Mouse (Mus musculus) CH12.LX (cell line): ENCODE results near the gene Dapk3. TPM values are rescaled to one million over a fixed set of nuclear protein-coding genes. Genes with fewer than 3 reads are reported as not detected.
A peak's percentile ranks its signal among the peaks of the same experiment; 100 is the strongest.

Experiments used
- DNase-seq: peaks from one replicate; pipeline ENCODE4 v3.0.0-alpha.2; 2013; ENCODE audit errors: extremely low read depth
- H3K27ac ChIP-seq: 2 replicates; pipeline ENCODE4 v1.5.1; 2012; ENCODE audit warnings: low read depth, mild to moderate bottlenecking, control low read depth, moderate library complexity; ENCODE audit not compliant: insufficient read depth
- H3K27me3 ChIP-seq: replicated peaks from 2 replicates; pipeline ENCODE3; 2012; ENCODE audit warnings: inconsistent platforms
- H3K36me3 ChIP-seq, 2 experiments: replicated peaks in 1 of 2; 2 replicates each; pipeline versions ENCODE3 to v1.6.1; 2012; ENCODE audit warnings: inconsistent platforms in 1 of 2, low read length in 1 of 2, mild to moderate bottlenecking in 1 of 2, mixed read lengths in 1 of 2, moderate library complexity in 1 of 2; ENCODE audit not compliant: control insufficient read depth in 1 of 2, insufficient read depth in 1 of 2
- H3K4me1 ChIP-seq, 2 experiments: 2 replicates each; pipeline ENCODE4 v1.6.1; 2012; ENCODE audit warnings: inconsistent platforms in 1 of 2, moderate library complexity in 1 of 2; ENCODE audit not compliant: insufficient read depth in 2 of 2, control insufficient read depth in 1 of 2
- H3K4me2 ChIP-seq: 2 replicates; pipeline ENCODE4 v1.6.1; 2012; ENCODE audit warnings: low read depth, mild to moderate bottlenecking, control low read depth; ENCODE audit not compliant: poor library complexity, insufficient read depth, severe bottlenecking
- H3K4me3 ChIP-seq, 3 experiments: fragments of 150-350 bp in 1 of 3; sonication (generic) in 1 of 3; replicated peaks in 1 of 3; 2 replicates each; pipeline versions ENCODE3 to v1.5.1; 2011 to 2012; ENCODE audit warnings: low read depth in 2 of 3, low read length in 2 of 3, mild to moderate bottlenecking in 2 of 3, moderate library complexity in 2 of 3, control low read depth in 1 of 3, improper control_type of control experiment in 1 of 3, inconsistent platforms in 1 of 3, mixed read lengths in 1 of 3; ENCODE audit not compliant: poor library complexity in 1 of 3
- H3K79me2 ChIP-seq: replicated peaks from 2 replicates; pipeline ENCODE4 v1.6.1; 2012; ENCODE audit warnings: mild to moderate bottlenecking, moderate library complexity; ENCODE audit not compliant: control insufficient read depth, poor library complexity, insufficient read depth, severe bottlenecking; ENCODE audit errors: extremely low read depth
- H3K9ac ChIP-seq: 2 replicates; pipeline ENCODE4 v1.6.1; 2012; ENCODE audit warnings: low read depth, mild to moderate bottlenecking, control low read depth, moderate library complexity; ENCODE audit not compliant: insufficient read depth
- H3K9me3 ChIP-seq: replicated peaks from 2 replicates; pipeline ENCODE3; 2012; ENCODE audit warnings: low read length, inconsistent platforms, mixed read lengths
- BHLHE40 ChIP-seq: IDR thresholded peaks from 2 replicates; pipeline ENCODE4 v1.6.1; 2011; ENCODE audit warnings: mild to moderate bottlenecking, low read depth, low read length, improper control_type of control experiment
- CHD1 ChIP-seq: IDR thresholded peaks from 2 replicates; pipeline ENCODE4 v1.6.1; 2012; ENCODE audit warnings: low read depth, low read length, improper control_type of control experiment, inconsistent platforms
- CHD2 ChIP-seq: IDR thresholded peaks from 2 replicates; pipeline ENCODE4 v1.6.1; 2011; ENCODE audit warnings: low read length, improper control_type of control experiment
- CTCF ChIP-seq, 2 experiments: IDR thresholded peaks in 1 of 2; conservative IDR thresholded peaks in 1 of 2; 2 replicates each; pipeline ENCODE4 v1.5.1; 2011 to 2012; ENCODE audit warnings: low read depth in 2 of 2, low read length in 2 of 2, improper control_type of control experiment in 1 of 2, inconsistent platforms in 1 of 2, mild to moderate bottlenecking in 1 of 2, moderate library complexity in 1 of 2
- E2F4 ChIP-seq: IDR thresholded peaks from 2 replicates; pipeline ENCODE4 v1.6.1; 2011; ENCODE audit warnings: low read depth, low read length, improper control_type of control experiment; ENCODE audit not compliant: insufficient replicate concordance
- ELF1 ChIP-seq: IDR thresholded peaks from 2 replicates; pipeline ENCODE4 v1.6.1; 2014; ENCODE audit warnings: low read depth, mild to moderate bottlenecking, inconsistent platforms, low read length, improper control_type of control experiment
- EP300 ChIP-seq: IDR thresholded peaks from 2 replicates; pipeline ENCODE4 v1.6.1; 2011; ENCODE audit warnings: low read length, improper control_type of control experiment
- GABPA ChIP-seq: IDR thresholded peaks from 2 replicates; pipeline ENCODE4 v1.6.1; 2012; ENCODE audit warnings: low read depth, low read length, improper control_type of control experiment, inconsistent platforms; ENCODE audit not compliant: insufficient replicate concordance
- HCFC1 ChIP-seq: IDR thresholded peaks from 2 replicates; pipeline ENCODE4 v1.6.1; 2012; ENCODE audit warnings: low read depth, mild to moderate bottlenecking, inconsistent platforms, low read length, improper control_type of control experiment
- IRF4 ChIP-seq: IDR thresholded peaks from 2 replicates; pipeline ENCODE4 v1.6.1; 2014; ENCODE audit warnings: low read depth, mild to moderate bottlenecking, inconsistent platforms, low read length, improper control_type of control experiment
- JUN ChIP-seq: IDR thresholded peaks from 2 replicates; pipeline ENCODE4 v1.6.1; 2011; ENCODE audit warnings: low read depth, mild to moderate bottlenecking, low read length, improper control_type of control experiment, moderate library complexity; ENCODE audit not compliant: insufficient read depth
- JUND ChIP-seq: conservative IDR thresholded peaks from 2 replicates; pipeline ENCODE4 v1.6.1; 2011; ENCODE audit warnings: low read depth, low read length, improper control_type of control experiment
- KAT2A ChIP-seq: IDR thresholded peaks from 2 replicates; pipeline ENCODE4 v1.6.1; 2012; ENCODE audit warnings: low read length, improper control_type of control experiment, inconsistent platforms; ENCODE audit not compliant: insufficient replicate concordance
- MAZ ChIP-seq: IDR thresholded peaks from 2 replicates; pipeline ENCODE4 v1.6.1; 2012; ENCODE audit warnings: low read depth, mild to moderate bottlenecking, inconsistent platforms, low read length, improper control_type of control experiment, moderate library complexity
- MEF2A ChIP-seq: IDR thresholded peaks from 2 replicates; pipeline ENCODE4 v1.6.1; 2014; ENCODE audit warnings: low read depth, mild to moderate bottlenecking, inconsistent platforms, low read length, improper control_type of control experiment, borderline replicate concordance
- MXI1 ChIP-seq: IDR thresholded peaks from 2 replicates; pipeline ENCODE4 v1.6.1; 2011; ENCODE audit warnings: mild to moderate bottlenecking, low read depth, low read length, improper control_type of control experiment
- MYC ChIP-seq: IDR thresholded peaks from 2 replicates; pipeline ENCODE4 v1.6.1; 2011; ENCODE audit warnings: low read depth, mild to moderate bottlenecking, improper control_type of control experiment, low read length
- NELFE ChIP-seq: IDR thresholded peaks from 2 replicates; pipeline ENCODE4 v1.6.1; 2011; ENCODE audit warnings: low read depth, low read length, improper control_type of control experiment
- PAX5 ChIP-seq: IDR thresholded peaks from 2 replicates; pipeline ENCODE4 v1.6.1; 2012; ENCODE audit warnings: low read length, inconsistent platforms, mixed read lengths
- POLR2A ChIP-seq: IDR thresholded peaks from 2 replicates; pipeline ENCODE4 v1.6.1; 2011; ENCODE audit warnings: low read depth, mild to moderate bottlenecking, improper control_type of control experiment, low read length
- POLR2AphosphoS2 ChIP-seq: IDR thresholded peaks from 2 replicates; pipeline ENCODE4 v1.6.1; 2011; ENCODE audit warnings: low read depth, low read length, improper control_type of control experiment
- RAD21 ChIP-seq: IDR thresholded peaks from 2 replicates; pipeline ENCODE4 v1.6.1; 2011; ENCODE audit warnings: low read depth, mild to moderate bottlenecking, low read length, improper control_type of control experiment, moderate library complexity
- RCOR1 ChIP-seq: conservative IDR thresholded peaks from 2 replicates; pipeline ENCODE4 v1.6.1; 2012; ENCODE audit warnings: low read depth, mild to moderate bottlenecking, inconsistent platforms, low read length, improper control_type of control experiment
- SIN3A ChIP-seq: IDR thresholded peaks from 2 replicates; pipeline ENCODE4 v1.6.1; 2012; ENCODE audit warnings: low read length, improper control_type of control experiment, inconsistent platforms
- TBP ChIP-seq: conservative IDR thresholded peaks from 2 replicates; pipeline ENCODE4 v1.6.1; 2011; ENCODE audit warnings: low read depth, low read length, improper control_type of control experiment
- TCF12 ChIP-seq: IDR thresholded peaks from 2 replicates; pipeline ENCODE4 v1.6.1; 2014; ENCODE audit warnings: low read depth, mild to moderate bottlenecking, inconsistent platforms, low read length, improper control_type of control experiment
- UBTF ChIP-seq: IDR thresholded peaks from 2 replicates; pipeline ENCODE4 v1.6.1; 2012; ENCODE audit warnings: low read depth, mild to moderate bottlenecking, inconsistent platforms, low read length, improper control_type of control experiment, moderate library complexity
- USF1 ChIP-seq: IDR thresholded peaks from 2 replicates; pipeline ENCODE4 v1.6.1; 2014; ENCODE audit warnings: low read depth, mild to moderate bottlenecking, inconsistent platforms, low read length, improper control_type of control experiment
- USF2 ChIP-seq: conservative IDR thresholded peaks from 2 replicates; pipeline ENCODE4 v1.6.1; 2011; ENCODE audit warnings: low read depth, low read length, improper control_type of control experiment
- ZC3H11A ChIP-seq: IDR thresholded peaks from 2 replicates; pipeline ENCODE4 v1.6.1; 2012; ENCODE audit warnings: low read depth, mild to moderate bottlenecking, inconsistent platforms, low read length, improper control_type of control experiment
- ZKSCAN1 ChIP-seq: IDR thresholded peaks from 2 replicates; pipeline ENCODE4 v1.6.1; 2012; ENCODE audit warnings: low read depth, inconsistent platforms, low read length, improper control_type of control experiment, borderline replicate concordance
- ZMIZ1 ChIP-seq: IDR thresholded peaks from 2 replicates; pipeline ENCODE4 v1.6.1; 2012; ENCODE audit warnings: low read depth, mild to moderate bottlenecking, inconsistent platforms, low read length, improper control_type of control experiment
- ZNF384 ChIP-seq: IDR thresholded peaks from 2 replicates; pipeline ENCODE4 v1.6.1; 2012; ENCODE audit warnings: low read depth, low read length, improper control_type of control experiment, inconsistent platforms
- dilution Hi-C: fragments of 300-500 bp; cut with MboI; formaldehyde crosslinking; loops from 2 replicates; pipeline ENCODE4 v1.14.3; 2020; ENCODE audit warnings: low sequenced_read_pairs; ENCODE audit not compliant: extremely low pct_unique_long_range_greater_than_20kb, extremely low pct_ligation_motif_present
- in situ Hi-C: fragments of 300-500 bp; cut with MboI; formaldehyde crosslinking; loops from 3 replicates; pipeline ENCODE4 v1.14.3; 2019; ENCODE audit warnings: low sequenced_read_pairs, low pct_ligation_motif_present, low pct_unique_long_range_greater_than_20kb, mixed read lengths
- polyA plus RNA-seq: library from polyadenylated mRNA; unstranded; fragments of >175 nt; gene quantifications from 2 replicates; pipeline ENCODE4 v1.2.1, GENCODE M21; 2012; ENCODE audit warnings: low read depth; ENCODE audit not compliant: insufficient read length
- total RNA-seq, 2 experiments: library from RNA; depleted of rRNA; stranded (reverse); fragments of 300-350 nt in 1 of 2; fragments of >200 nt in 1 of 2; gene quantifications; 2 replicates each; pipeline ENCODE4 v1.2.3; 2012 to 2014

Dapk3 gene
- total and polyA plus RNA-seq, 3 experiments = 25.4 to 46.2 (median 44.5) TPM

GRCm38 (mm10) chr10:81161602-81162317 lies 21.0 kb upstream of the Dapk3 start (continued):
- no peak for TF ChIP-seq KAT2A
- TF ChIP-seq PAX5 = no peak
- TF ChIP-seq USF1 = peak; percentile 80
- TF ChIP-seq ZC3H11A = no peak
- no peak for TF ChIP-seq MXI1
- peak; percentile 61; the same call in 1 of the 2 replicates for TF ChIP-seq MYC
- TF ChIP-seq GABPA = no peak
- TF ChIP-seq UBTF = no peak
- TF ChIP-seq POLR2AphosphoS2 = no peak
- no peak for TF ChIP-seq MAZ
- no peak; the same call in 1 of the 2 replicates for TF ChIP-seq SIN3A
- TF ChIP-seq JUN = no peak
- no peak for TF ChIP-seq E2F4
- no peak for TF ChIP-seq ZNF384
- no peak for TF ChIP-seq CTCF (conservative IDR thresholded peaks at IDR 0.05 in 1 of 2, IDR thresholded peaks at IDR 0.05 in 1 of 2; ENCODE audit: low read depth in 2 of 2, low read length in 2 of 2)
- TF ChIP-seq TBP = 0 out of 2 replicates have a peak, but pooled peaks have one; percentile 38
- TF ChIP-seq HCFC1 = peak; percentile 59

- peaks cover 35 to 70% of the 10 kb centered on the region in 2 experiments for H3K4me1 ChIP-seq
- H3K27ac ChIP-seq = peak overlapping the region; percentile 83
- in situ Hi-C loops (loop anchor here (10.0 kb wide), 1 partner anchor 237 kb away; no protein-coding TSS in a partner anchor), dilution Hi-C loops (no loop called here)
- no peaks in the 10 kb centered on the region for H3K9me3 ChIP-seq
- peaks cover 46 to 78% of the 10 kb centered on the region in 2 experiments for H3K36me3 ChIP-seq
- H3K4me3 ChIP-seq = peak overlapping the region; percentile 26 to 42 (median 30)
- no peak for DNase-seq
- H3K9ac ChIP-seq = no peak overlapping the region
- peaks cover 40% of the 10 kb centered on the region for H3K79me2 ChIP-seq
- peak overlapping the region; percentile 18; the same call in 1 of the 2 replicates for H3K4me2 ChIP-seq
- H3K27me3 ChIP-seq = no peaks in the 10 kb centered on the region
- TF ChIP-seq CTCF (conservative IDR thresholded peaks at IDR 0.05 in 1 of 2, IDR thresholded peaks at IDR 0.05 in 1 of 2; ENCODE audit: low read depth in 2 of 2, low read length in 2 of 2) (no peak), CHD2 (peak; percentile 23; the same call in 1 of the 2 replicates), ELF1 (no peak), MYC (no peak; the same call in 1 of the 2 replicates), USF2 (no peak), NELFE (peak; percentile 27; the same call in 1 of the 2 replicates), BHLHE40 (no peak), KAT2A (no peak), EP300 (no peak), USF1 (no peak), E2F4 (no peak), HCFC1 (peak; percentile 10; the same call in 1 of the 2 replicates), ZMIZ1 (peak; percentile 40; the same call in 1 of the 2 replicates), TCF12 (no peak), MAZ (no peak), MXI1 (0 out of 2 replicates have a peak, but pooled peaks have one; percentile 4), ZNF384 (no peak), PAX5 (no peak), UBTF (no peak), JUND (no peak), RAD21 (no peak), ZKSCAN1 (no peak), TBP (0 out of 2 replicates have a peak, but pooled peaks have one; percentile 4), CHD1 (no peak), JUN (no peak), MEF2A (no peak), RCOR1 (no peak), POLR2A (peak; percentile 11; the same call in 1 of the 2 replicates), SIN3A (0 out of 2 replicates have a peak, but pooled peaks have one; percentile 2), IRF4 (0 out of 2 replicates have a peak, but pooled peaks have one; percentile 21)
Measured at GRCm38 (mm10) chr10:81162318-81162652, 20.5 kb upstream of the Dapk3 start.
